Mouse (Mus musculus): Measurements from ENCODE around the gene St3gal4.

DNA sequence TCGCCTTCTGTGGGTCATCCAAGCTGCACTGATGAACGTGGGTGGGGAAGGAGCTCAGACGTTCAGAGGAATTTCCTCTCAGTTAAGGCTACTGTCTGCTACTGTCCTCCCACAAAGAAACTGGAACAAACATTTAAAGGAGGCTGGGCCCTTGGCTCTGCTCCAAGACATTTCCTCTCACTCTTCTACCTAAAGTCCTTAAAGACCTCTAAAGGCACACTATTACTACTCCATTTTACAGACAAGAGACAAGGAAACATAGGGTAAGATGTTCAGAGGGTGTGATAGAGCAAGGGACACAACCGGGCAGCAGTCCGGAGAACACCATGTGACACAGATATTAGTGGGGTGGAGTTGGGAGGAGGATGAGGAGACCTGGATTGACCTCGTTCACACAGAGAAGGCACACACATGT, 92.2 kb downstream of the St3gal4 start:
- TF ChIP-seq CTCF (IDR thresholded peaks at IDR 0.05; ENCODE audit: control insufficient read depth, insufficient read depth, low read length) (no peak), POLR2A (IDR thresholded peaks at IDR 0.05; ENCODE audit: borderline replicate concordance, control insufficient read depth, low read depth, low read length) (no peak)

All from bone marrow, adult 2 months (tissue).